Mouse (Mus musculus): ENCODE measurements at regions not wholly inside any gene's neighbourhood (a gene's known extent, or its start where the extent isn't known, plus 50 kb on each side); places are given as distances from the start of the nearest gene placed in this dataset.

DNA sequence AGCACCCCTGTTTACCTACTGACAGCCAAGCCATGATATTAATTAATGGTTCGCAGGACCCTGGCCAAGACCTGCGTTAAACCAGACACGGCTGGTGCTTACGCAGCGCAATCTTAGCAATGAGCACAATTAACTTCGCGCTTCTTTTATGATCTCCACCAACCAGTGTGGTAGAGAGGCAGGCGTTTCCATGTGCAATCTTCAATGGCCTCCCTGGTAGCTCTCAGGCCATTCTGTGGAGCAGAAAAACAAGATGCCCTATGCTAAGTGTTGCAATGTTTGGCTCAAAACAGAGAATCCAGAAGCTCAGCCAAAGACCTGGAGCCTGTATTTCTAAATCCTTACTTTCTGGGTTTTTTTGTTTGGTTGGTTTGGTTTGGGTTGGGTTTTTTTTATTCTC, 186.9 kb upstream of the 4930412O13Rik start:
- TF ChIP-seq CTCF (IDR thresholded peaks at IDR 0.05) (no peak), EP300 (IDR thresholded peaks at IDR 0.05) (no peak)
